16 mouse cellular contexts compared by ENCODE assay signal in genomic region chr13:53369834-53370233, GRCm38 (mm10). TPM values are rescaled to one million over a fixed set of nuclear protein-coding genes. Genes with fewer than 3 reads are reported as not detected.
DNase-seq lines count a peak whose midpoint lies in the region; ATAC-seq lines count a peak whose summit lies in the region.
"Had no signal": no experiment of that assay in that cellular context is flagged by ENCODE, and none has a peak within 500 bp of the region (broad histone marks: within the 10 kb centered on the region; RNA-seq: fewer than 3 reads in every experiment).

No protein-coding gene starts in this region.

- H3K4me2 ChIP-seq in forebrain, embryonic 13.5 days = no peak overlapping the region
- H3K4me2 ChIP-seq in forebrain, embryonic 14.5 days (ENCODE audit: low read length) = no peak overlapping the region
- no peak overlapping the region for H3K4me2 ChIP-seq in midbrain, embryonic 11.5 days
- H3K4me2 ChIP-seq in midbrain, embryonic 15.5 days = no peak overlapping the region

- no peaks in the 10 kb centered on the region for H3K27me3 ChIP-seq in forebrain, embryonic 13.5 days
- H3K27me3 ChIP-seq in forebrain, embryonic 14.5 days (replicated peaks; ENCODE audit: control insufficient read depth, insufficient read depth, low read length) = no peaks in the 10 kb centered on the region
- H3K27me3 ChIP-seq in midbrain, embryonic 11.5 days (ENCODE audit: control insufficient read depth, insufficient read depth, low read length) = no peaks in the 10 kb centered on the region
- H3K27me3 ChIP-seq in midbrain, embryonic 15.5 days (replicated peaks) = no peaks in the 10 kb centered on the region
- H3K27me3 ChIP-seq: CH12.LX, Patski had no signal

- WGBS in forebrain, embryonic 13.5 days = 91% methylated on average over 12 of the region's 12 CpGs
- 91% methylated on average over 12 of the region's 12 CpGs for WGBS in forebrain, embryonic 14.5 days
- WGBS in midbrain, embryonic 11.5 days = 89% methylated on average over 12 of the region's 12 CpGs
- 93% methylated on average over 12 of the region's 12 CpGs for WGBS in midbrain, embryonic 15.5 days

- H3K36me3 ChIP-seq in forebrain, embryonic 13.5 days (ENCODE audit: poor library complexity, severe bottlenecking) = peaks cover 86% of the 10 kb centered on the region
- peaks cover 77% of the 10 kb centered on the region for H3K36me3 ChIP-seq in forebrain, embryonic 14.5 days (ENCODE audit: control insufficient read depth, insufficient read depth, low read length)
- peaks cover 7% of the 10 kb centered on the region for H3K36me3 ChIP-seq in midbrain, embryonic 11.5 days (ENCODE audit: control insufficient read depth, insufficient read depth, low read length)
- H3K36me3 ChIP-seq in midbrain, embryonic 15.5 days (replicated peaks) = peaks cover 33% of the 10 kb centered on the region

- 0 out of 2 replicates have a peak overlapping the region, but pooled peaks have one; percentile 13 for H3K9ac ChIP-seq in forebrain, embryonic 13.5 days
- H3K9ac ChIP-seq in forebrain, embryonic 14.5 days (ENCODE audit: low read length) = no peak overlapping the region
- H3K9ac ChIP-seq in midbrain, embryonic 11.5 days (ENCODE audit: low read length) = no peak overlapping the region
- H3K9ac ChIP-seq in midbrain, embryonic 15.5 days = no peak overlapping the region

- H3K4me1 ChIP-seq in forebrain, embryonic 13.5 days = no peaks in the 10 kb centered on the region
- H3K4me1 ChIP-seq in forebrain, embryonic 14.5 days (ENCODE audit: control insufficient read depth, insufficient read depth, low read length) = no peaks in the 10 kb centered on the region
- H3K4me1 ChIP-seq in midbrain, embryonic 11.5 days (ENCODE audit: control insufficient read depth, insufficient read depth, low read length) = no peaks in the 10 kb centered on the region
- H3K4me1 ChIP-seq in midbrain, embryonic 15.5 days = no peaks in the 10 kb centered on the region

- no peak overlapping the region for H3K27ac ChIP-seq in forebrain, embryonic 13.5 days
- H3K27ac ChIP-seq in forebrain, embryonic 14.5 days (ENCODE audit: low read depth, low read length) = no peak overlapping the region
- no peak overlapping the region for H3K27ac ChIP-seq in midbrain, embryonic 11.5 days (ENCODE audit: low read depth, low read length)
- no peak overlapping the region for H3K27ac ChIP-seq in midbrain, embryonic 15.5 days

- ATAC-seq in forebrain, embryonic 13.5 days = no peak
- no peak for ATAC-seq in forebrain, embryonic 14.5 days
- no peak for ATAC-seq in midbrain, embryonic 11.5 days (ENCODE audit: low FRiP score)
- no peak for ATAC-seq in midbrain, embryonic 15.5 days (replicated peaks)
- ATAC-seq: activated CD4-positive, CD25-positive, alpha-beta regulatory T cell, adult 4 months; CD4-positive, CD25-positive, alpha-beta regulatory T cell, adult 4 months; Patski had no signal

- no peak overlapping the region for H3K4me3 ChIP-seq in forebrain, embryonic 13.5 days
- no peak overlapping the region for H3K4me3 ChIP-seq in forebrain, embryonic 14.5 days (ENCODE audit: low read depth, low read length)
- H3K4me3 ChIP-seq in midbrain, embryonic 11.5 days (ENCODE audit: low read depth, low read length) = no peak overlapping the region
- H3K4me3 ChIP-seq in midbrain, embryonic 15.5 days = no peak overlapping the region

- H3K9me3 ChIP-seq in forebrain, embryonic 13.5 days (replicated peaks) = no peaks in the 10 kb centered on the region
- H3K9me3 ChIP-seq in forebrain, embryonic 14.5 days (replicated peaks; ENCODE audit: control insufficient read depth, low read length) = no peaks in the 10 kb centered on the region
- no peaks in the 10 kb centered on the region for H3K9me3 ChIP-seq in midbrain, embryonic 11.5 days (ENCODE audit: control insufficient read depth, low read length)
- H3K9me3 ChIP-seq in midbrain, embryonic 15.5 days = no peaks in the 10 kb centered on the region
- H3K9me3 ChIP-seq: G1E had no signal

- DNase-seq in forebrain, embryonic 14.5 days (ENCODE audit: low spot score) = no peak
- peak; percentile 51 for DNase-seq in midbrain, embryonic 11.5 days (ENCODE audit: low spot score, missing footprints)
- DNase-seq: adrenal gland, postnatal 10 days; adrenal gland, postnatal 14 days; adrenal gland, postnatal 25 days; B cell, adult 2 months; cerebellum, adult 11 months; cerebellum, adult 11-12 months; cerebellum, adult 18-20 months had no signal

RNA-seq across cellular contexts. Expression of gene Sptlc1, which starts 7.4 kb away (rescaled TPM):
- 28.0 and 30.0 TPM in 2 replicates for polyA plus RNA-seq in forebrain, embryonic 13.5 days (2015; fragmentation: Nextera tagmentation; extraction: Ambion mirVana)
- polyA plus RNA-seq in forebrain, embryonic 14.5 days (2014; fragmentation: Nextera tagmentation; extraction: Ambion mirVana) = 31.3 and 34.4 TPM in 2 replicates
- 33.1 and 35.0 TPM in 2 replicates for polyA plus RNA-seq in midbrain, embryonic 11.5 days (2014; fragmentation: Nextera tagmentation; extraction: Ambion mirVana)
- polyA plus RNA-seq in midbrain, embryonic 15.5 days (2015; fragmentation: Nextera tagmentation; extraction: Ambion mirVana) = 27.0 and 27.3 TPM in 2 replicates
